In genomic region chr9:56911017-56911416, GRCm38 (mm10) we compare ENCODE assay signal across 42 mouse cellular contexts. TPM values are rescaled to one million over a fixed set of nuclear protein-coding genes. Genes with fewer than 3 reads are reported as not detected.
"Had no signal": no experiment of that assay in that cellular context is flagged by ENCODE, and none has a peak within 500 bp of the region (broad histone marks: within the 10 kb centered on the region; RNA-seq: fewer than 3 reads in every experiment).

No protein-coding gene starts in this region.

- H3K4me3 ChIP-seq: left cerebral cortex, adult 2 months; limb, embryonic 10.5 days; limb, embryonic 12.5 days; limb, embryonic 13.5 days; limb, embryonic 15.5 days; liver, embryonic 13.5 days; liver, embryonic 15.5 days; lung, embryonic 15.5 days; megakaryocyte, embryonic 14.5 days; midbrain, embryonic 10.5 days; midbrain, embryonic 12.5 days; midbrain, embryonic 13.5 days; midbrain, embryonic 15.5 days; neural tube, embryonic 12.5 days; neural tube, embryonic 13.5 days had no signal

- H3K4me1 ChIP-seq: limb, embryonic 13.5 days; liver, embryonic 15.5 days; lung, embryonic 15.5 days; midbrain, embryonic 12.5 days; midbrain, embryonic 13.5 days; midbrain, embryonic 15.5 days; neural tube, embryonic 12.5 days; neural tube, embryonic 13.5 days had no signal

- H3K4me2 ChIP-seq: limb, embryonic 12.5 days; limb, embryonic 13.5 days; limb, embryonic 15.5 days; liver, embryonic 13.5 days; liver, embryonic 15.5 days; lung, embryonic 14.5 days; lung, embryonic 15.5 days; midbrain, embryonic 11.5 days; midbrain, embryonic 12.5 days; midbrain, embryonic 13.5 days; midbrain, embryonic 15.5 days; neural tube, embryonic 12.5 days; neural tube, embryonic 13.5 days had no signal

- ATAC-seq: lung, postnatal 0 days; midbrain, embryonic 13.5 days; midbrain, embryonic 15.5 days; midbrain, embryonic 16.5 days had no signal

- H3K27ac ChIP-seq: left cerebral cortex, adult 2 months; limb, embryonic 10.5 days; limb, embryonic 12.5 days; limb, embryonic 13.5 days; limb, embryonic 15.5 days; liver, embryonic 13.5 days; liver, embryonic 14.5 days; liver, embryonic 15.5 days; lung, embryonic 15.5 days; macrophage; midbrain, embryonic 10.5 days; midbrain, embryonic 12.5 days; midbrain, embryonic 13.5 days; midbrain, embryonic 15.5 days; neural tube, embryonic 12.5 days; neural tube, embryonic 13.5 days had no signal

- DNase-seq: left cerebral cortex, postnatal 4 days; liver; liver, embryonic 13.5 days; lung, adult 18-20 months; lung, adult 2 months; lung, embryonic 14.5 days; lung, postnatal 10 days; lung, postnatal 14 days; lung, postnatal 36 days; lung, postnatal 4 days; midbrain, embryonic 14.5 days had no signal

- H3K36me3 ChIP-seq: liver, embryonic 13.5 days; liver, embryonic 15.5 days; midbrain, embryonic 13.5 days; midbrain, embryonic 15.5 days; neural tube, embryonic 13.5 days had no signal

- H3K27me3 ChIP-seq: limb, embryonic 12.5 days; limb, embryonic 13.5 days; limb, embryonic 15.5 days; liver, embryonic 13.5 days; liver, embryonic 15.5 days; lung, embryonic 15.5 days; midbrain, embryonic 12.5 days; midbrain, embryonic 13.5 days; midbrain, embryonic 15.5 days; neural tube, embryonic 12.5 days had no signal

- H3K9ac ChIP-seq: limb, embryonic 12.5 days; limb, embryonic 13.5 days; limb, embryonic 15.5 days; liver, embryonic 13.5 days; liver, embryonic 14.5 days; liver, embryonic 15.5 days; lung, embryonic 14.5 days; lung, embryonic 15.5 days; midbrain, embryonic 12.5 days; midbrain, embryonic 13.5 days; midbrain, embryonic 15.5 days; neural tube, embryonic 12.5 days; neural tube, embryonic 13.5 days had no signal

- H3K9me3 ChIP-seq: limb, embryonic 10.5 days; limb, embryonic 12.5 days; limb, embryonic 13.5 days; limb, embryonic 15.5 days; liver, embryonic 13.5 days; liver, embryonic 15.5 days; lung, embryonic 15.5 days; megakaryocyte, embryonic 14.5 days; midbrain, embryonic 10.5 days; midbrain, embryonic 12.5 days; midbrain, embryonic 13.5 days; midbrain, embryonic 15.5 days; neural tube, embryonic 12.5 days; neural tube, embryonic 13.5 days had no signal

RNA-seq across cellular contexts. Expression of gene Cspg4, which starts 46.2 kb away (rescaled TPM):
- total RNA-seq: megakaryocyte progenitor cell, adult 5-6 weeks; megakaryocyte, adult 5-6 weeks; megakaryocyte-erythroid progenitor cell, adult 5-6 weeks; monocyte, adult 5-6 weeks had no signal
- polyA plus RNA-seq: macrophage had no signal

RNA-seq across cellular contexts. Expression of gene Odf3l1, which starts 46.5 kb away (rescaled TPM):
- total RNA-seq: left cerebral cortex, adult 18-20 months; left cerebral cortex, adult 2 months; left cerebral cortex, postnatal 10 days; left cerebral cortex, postnatal 14 days; left cerebral cortex, postnatal 25 days; left cerebral cortex, postnatal 36 days; left cerebral cortex, postnatal 4 days; liver, adult 2 months; megakaryocyte progenitor cell, adult 5-6 weeks; megakaryocyte, adult 5-6 weeks; megakaryocyte-erythroid progenitor cell, adult 5-6 weeks; midbrain, postnatal 0 days; monocyte, adult 5-6 weeks had no signal
- polyA plus RNA-seq: liver, embryonic 13.5 days; liver, embryonic 14.5 days; lung, postnatal 0 days; macrophage; midbrain, embryonic 10.5 days; midbrain, embryonic 11.5 days; midbrain, embryonic 12.5 days; midbrain, embryonic 13.5 days; midbrain, embryonic 14.5 days; midbrain, embryonic 15.5 days; midbrain, embryonic 16.5 days; neural tube, embryonic 11.5 days; neural tube, embryonic 12.5 days; neural tube, embryonic 13.5 days had no signal
